Mouse (Mus musculus) midbrain, embryonic 12.5 days (tissue): ENCODE results near the gene Wfdc17. TPM values are rescaled to one million over a fixed set of nuclear protein-coding genes. Genes with fewer than 3 reads are reported as not detected.

Experiments used
- ATAC-seq: fragments of 200-750 bp; cut with Nextera tagmentation; 2 replicates; pipeline ENCODE4 v1.8.0; 2017; ENCODE audit warnings: low read depth, moderate TSS enrichment, moderate library complexity; ENCODE audit not compliant: low FRiP score
- H3K27ac ChIP-seq: fragments of 300-500 bp; sonication (generic); replicated peaks from 2 replicates; pipeline ENCODE4 v1.5.1; 2016; ENCODE audit warnings: mild to moderate bottlenecking
- H3K27me3 ChIP-seq: fragments of 300-500 bp; sonication (generic); 2 replicates; pipeline ENCODE4 v1.6.1; 2016; ENCODE audit warnings: mild to moderate bottlenecking
- H3K36me3 ChIP-seq: fragments of 300-500 bp; sonication (generic); 2 replicates; pipeline ENCODE4 v1.6.1; 2016
- H3K4me1 ChIP-seq: fragments of 300-500 bp; sonication (generic); 2 replicates; pipeline ENCODE4 v1.6.1; 2016
- H3K4me2 ChIP-seq: fragments of 300-500 bp; sonication (generic); replicated peaks from 2 replicates; pipeline ENCODE4 v1.6.1; 2016; ENCODE audit warnings: mild to moderate bottlenecking, moderate library complexity
- H3K4me3 ChIP-seq: fragments of 300-500 bp; sonication (generic); 2 replicates; pipeline ENCODE4 v1.5.1; 2016; ENCODE audit warnings: mild to moderate bottlenecking
- H3K9ac ChIP-seq: fragments of 300-500 bp; sonication (generic); replicated peaks from 2 replicates; pipeline ENCODE4 v1.6.1; 2016; ENCODE audit warnings: mild to moderate bottlenecking, moderate library complexity
- H3K9me3 ChIP-seq: fragments of 300-500 bp; sonication (generic); 2 replicates; pipeline ENCODE4 v1.6.1; 2016; ENCODE audit warnings: mild to moderate bottlenecking
- WGBS: fragments of 180-500 bp; shearing (Covaris S2); methylation state at CpG from one replicate; pipeline ENCODE4 v1.1.7; 2016; 5-methylcytosine and 5-hydroxymethylcytosine counted together
- polyA plus RNA-seq: library from polyadenylated mRNA; unstranded; fragments of >200 nt; fragmentation: Nextera tagmentation; extraction: Ambion mirVana; gene quantifications from 2 replicates; pipeline ENCODE4 v1.2.1, GENCODE M21; 2016

The Wfdc17 gene
- polyA plus RNA-seq, 1 experiment from 2014 or later, result 1.4 TPM

DNA sequence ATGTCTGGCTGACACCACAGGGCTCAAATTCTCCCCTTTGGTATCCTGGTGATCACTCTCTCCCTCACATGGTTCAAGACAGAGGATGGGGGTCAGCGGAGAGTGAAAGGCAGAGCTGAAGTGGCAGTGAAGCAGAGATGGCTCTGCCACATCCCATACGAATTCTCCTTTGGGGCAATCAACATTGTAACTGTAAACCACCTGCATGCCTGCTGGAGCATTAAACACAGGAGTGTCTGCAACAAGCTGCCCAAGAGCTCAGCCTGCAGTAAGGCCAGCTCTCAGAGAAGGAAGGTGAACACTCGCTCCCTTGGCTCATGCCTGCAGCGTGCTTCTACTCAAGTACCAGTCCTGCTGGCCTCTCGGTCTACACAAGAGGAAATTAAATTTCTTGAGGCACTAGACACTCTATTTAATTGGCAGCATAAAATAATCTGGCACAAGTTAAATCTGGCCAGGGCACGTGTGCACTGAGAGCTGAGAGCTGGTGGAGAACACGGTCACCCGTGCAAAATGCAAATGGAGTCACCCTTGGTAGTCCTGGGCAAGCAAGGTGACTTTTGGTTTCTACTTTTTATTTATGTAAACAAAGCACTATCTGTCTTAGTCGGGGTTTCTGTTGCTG is 39.1 kb downstream of the Wfdc17 start:
- Histone ChIP-seq H3K27ac (no peak overlapping the region), H3K9ac (no peak overlapping the region), H3K27me3 (peaks cover 40% of the 10 kb centered on the region), H3K4me1 (no peaks in the 10 kb centered on the region), H3K9me3 (no peaks in the 10 kb centered on the region), H3K4me3 (no peak overlapping the region), H3K36me3 (no peaks in the 10 kb centered on the region), H3K4me2 (no peak overlapping the region)
- no peak for ATAC-seq
- 75% methylated on average over 9 of the region's 9 CpGs for WGBS

DNA sequence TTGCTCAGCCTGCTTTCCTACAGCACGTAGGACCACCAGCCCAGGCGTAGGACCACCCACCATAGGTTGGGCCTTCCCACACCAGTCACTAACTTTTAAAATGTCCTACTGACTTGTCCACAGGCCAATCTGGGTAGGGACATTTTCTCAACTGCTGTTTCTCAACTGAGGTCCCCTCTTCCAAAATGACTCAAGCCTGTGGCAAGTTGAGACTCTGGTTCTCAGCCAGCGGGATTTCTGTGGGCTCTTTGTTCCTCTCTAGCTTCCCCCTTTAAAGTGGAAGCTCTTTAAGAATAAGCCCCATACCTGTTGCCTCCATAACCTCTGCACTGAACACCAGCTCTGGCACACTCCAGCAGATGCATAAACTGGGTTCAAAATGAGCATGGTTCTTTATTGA is 39.7 kb downstream of the Wfdc17 start:
- H3K9ac ChIP-seq, result no peak overlapping the region

DNA sequence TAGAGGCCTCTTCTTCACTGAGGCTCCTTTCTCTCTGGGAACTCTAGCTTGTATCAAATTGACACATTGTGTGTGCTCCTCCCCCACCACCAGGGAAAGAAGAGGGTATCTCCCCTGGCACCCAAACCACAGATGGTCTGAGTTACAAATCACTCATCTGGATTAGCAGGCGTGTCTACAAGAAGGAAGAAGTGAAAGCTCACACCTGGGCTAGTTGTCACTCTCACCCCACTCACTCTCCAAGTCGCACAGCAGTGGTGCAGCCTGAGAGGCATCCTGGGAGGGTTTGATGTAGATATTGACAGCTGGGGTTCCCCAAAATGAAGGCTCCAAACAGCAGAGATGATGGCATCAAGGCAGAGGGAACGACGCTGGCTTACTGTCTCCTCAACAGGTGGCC is 42.4 kb downstream of the Wfdc17 start:
- 77% methylated on average over 4 of the region's 4 CpGs for WGBS
- Histone ChIP-seq H3K36me3 (no peaks in the 10 kb centered on the region), H3K4me2 (no peak overlapping the region), H3K9ac (no peak overlapping the region), H3K4me1 (no peaks in the 10 kb centered on the region), H3K27me3 (peaks cover 47% of the 10 kb centered on the region), H3K27ac (no peak overlapping the region), H3K4me3 (no peak overlapping the region), H3K9me3 (no peaks in the 10 kb centered on the region)
- no peak for ATAC-seq

More for the DNA sequence above, 39.7 kb downstream of the Wfdc17 start:
- Histone ChIP-seq H3K27ac (no peak overlapping the region), H3K4me2 (no peak overlapping the region), H3K4me1 (no peaks in the 10 kb centered on the region), H3K36me3 (no peaks in the 10 kb centered on the region), H3K9me3 (no peaks in the 10 kb centered on the region), H3K27me3 (peaks cover 47% of the 10 kb centered on the region), H3K4me3 (no peak overlapping the region)
- ATAC-seq, result no peak
- 88% methylated on average over 3 of the region's 3 CpGs for WGBS

DNA sequence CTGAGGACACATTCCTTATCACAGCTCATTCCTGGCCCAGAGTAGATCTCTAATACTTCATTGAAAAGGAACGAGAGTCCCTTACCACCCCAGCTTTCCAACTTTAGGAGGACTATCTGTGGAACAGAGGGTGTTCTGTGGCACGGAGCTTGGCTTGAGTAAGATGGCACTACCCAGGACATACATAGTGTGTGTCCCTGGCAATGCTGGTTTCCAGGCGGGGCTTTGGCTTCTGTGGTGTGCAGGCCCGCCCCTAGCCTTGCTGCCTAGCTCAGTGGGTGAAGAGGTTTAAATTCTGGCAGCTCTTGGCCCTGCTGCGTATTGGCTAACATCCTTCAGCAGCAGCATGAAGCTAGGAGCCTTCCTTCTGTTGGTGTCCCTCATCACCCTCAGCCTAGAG is 42.9 kb downstream of the Wfdc17 start, which contains the start of gene Wfdc21:
Gene Wfdc21 (plus strand): TSS at position 260 of the 400 bp plus-strand sequence.
- no peaks in the 10 kb centered on the region for H3K9me3 ChIP-seq
- WGBS, result 78% methylated on average over 5 of the region's 5 CpGs
- no peak within 1 kb of the TSS for H3K4me3 ChIP-seq
- ATAC-seq, result no peak
- H3K4me1 ChIP-seq, result no peaks in the 10 kb centered on the region
- H3K27ac ChIP-seq, result no peak within 1 kb of the TSS
- H3K9ac ChIP-seq, result no peak within 1 kb of the TSS
- H3K36me3 ChIP-seq, result no peaks in the 10 kb centered on the region
- peaks cover 46% of the 10 kb centered on the region for H3K27me3 ChIP-seq
- no peak within 1 kb of the TSS for H3K4me2 ChIP-seq

DNA sequence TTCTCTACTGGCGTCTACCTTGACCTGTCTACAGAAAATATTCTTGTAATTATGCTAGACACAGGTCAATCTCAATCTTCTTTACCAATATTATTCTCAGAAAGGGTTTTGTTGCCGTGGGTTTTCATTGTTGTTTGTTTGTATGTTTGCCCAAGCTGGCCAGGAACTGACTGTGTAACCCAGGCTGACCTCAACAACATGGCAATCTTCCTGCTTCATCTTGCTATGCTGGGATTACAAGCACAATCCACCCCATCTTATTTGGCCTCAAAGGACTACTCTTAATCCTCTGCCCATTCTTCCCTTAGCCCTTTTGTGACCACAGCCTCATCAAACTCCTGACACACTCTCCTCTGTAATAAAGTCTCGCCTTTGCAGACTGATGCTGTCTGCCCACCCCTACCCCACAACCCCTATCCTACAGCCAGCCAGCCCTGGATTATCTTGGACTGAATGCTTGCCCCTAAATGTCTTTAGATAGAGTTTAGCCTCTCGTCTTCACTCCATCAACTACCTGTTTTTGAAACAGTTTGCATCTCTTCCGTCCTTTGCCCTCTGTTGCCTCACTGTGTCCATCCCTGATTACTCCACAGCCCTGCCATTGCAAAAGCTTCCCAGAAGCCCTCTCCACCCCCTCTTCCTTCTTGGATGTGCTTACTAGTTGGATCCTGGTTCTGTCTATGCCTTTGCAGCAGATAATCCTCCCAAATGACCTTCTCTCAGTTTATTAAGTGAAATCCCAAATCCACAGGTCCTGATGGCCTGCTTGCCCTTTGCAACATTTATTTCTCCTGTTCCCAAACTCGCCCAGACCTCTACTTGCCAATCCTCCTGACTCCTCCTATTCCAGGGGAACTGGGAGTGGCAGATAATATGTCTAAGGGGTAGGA is 43.8 kb downstream of the Wfdc17 start:
- ATAC-seq, result no peak
- H3K27me3 ChIP-seq, result peaks cover 54% of the 10 kb centered on the region
- H3K4me1 ChIP-seq, result no peaks in the 10 kb centered on the region
- no peak overlapping the region for H3K27ac ChIP-seq
- no peaks in the 10 kb centered on the region for H3K36me3 ChIP-seq
- no peak overlapping the region for H3K9ac ChIP-seq
- no peaks in the 10 kb centered on the region for H3K9me3 ChIP-seq
- no peak overlapping the region for H3K4me2 ChIP-seq
- 67% methylated on average over 6 of the region's 6 CpGs for WGBS
- no peak overlapping the region for H3K4me3 ChIP-seq

DNA sequence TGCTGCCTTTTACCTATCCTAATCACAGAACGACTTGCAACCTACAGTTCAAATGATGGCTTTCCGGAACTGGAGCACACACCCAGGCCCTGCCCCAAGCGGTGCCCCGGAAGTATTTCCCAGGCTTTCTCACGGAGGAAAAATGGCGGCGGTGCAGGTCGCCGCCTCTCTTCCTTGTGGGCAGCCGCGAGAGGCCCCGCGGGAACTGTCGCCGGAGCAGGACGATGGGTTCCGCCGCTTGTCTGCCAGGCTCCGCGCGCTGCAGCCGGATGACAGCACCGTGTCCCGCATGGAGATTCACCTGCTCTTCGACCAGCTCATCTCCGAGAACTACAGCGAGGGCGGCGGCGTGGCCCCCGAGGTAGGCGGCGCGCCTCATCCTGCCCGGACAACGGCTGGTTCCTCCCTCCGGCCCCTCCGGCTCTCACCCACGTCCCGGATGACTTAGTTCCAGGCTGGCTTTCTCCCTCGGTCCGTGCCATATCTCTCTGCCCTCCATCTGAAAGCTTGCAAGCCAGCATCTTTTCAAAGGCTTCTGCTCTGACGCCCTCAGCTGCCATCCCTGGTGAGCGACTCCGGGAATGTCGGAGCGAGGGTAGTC is 49.9 kb downstream of the Wfdc17 start, which contains the start of gene Heatr6:
Gene Heatr6 (plus strand): TSS at position 116 of the 601 bp plus-strand sequence.
- Histone ChIP-seq H3K9ac (peak within 1 kb of the TSS; percentile 86), H3K27me3 (peaks cover 15% of the 10 kb centered on the region), H3K4me3 (peak within 1 kb of the TSS; percentile 69), H3K9me3 (no peaks in the 10 kb centered on the region), H3K27ac (peak within 1 kb of the TSS; percentile 86), H3K4me1 (peaks cover 14% of the 10 kb centered on the region), H3K4me2 (peak within 1 kb of the TSS; percentile 72), H3K36me3 (peaks cover 29% of the 10 kb centered on the region)
- WGBS, result under 1% methylated on average over 47 of the region's 47 CpGs
- ATAC-seq, result peak; percentile 95

DNA sequence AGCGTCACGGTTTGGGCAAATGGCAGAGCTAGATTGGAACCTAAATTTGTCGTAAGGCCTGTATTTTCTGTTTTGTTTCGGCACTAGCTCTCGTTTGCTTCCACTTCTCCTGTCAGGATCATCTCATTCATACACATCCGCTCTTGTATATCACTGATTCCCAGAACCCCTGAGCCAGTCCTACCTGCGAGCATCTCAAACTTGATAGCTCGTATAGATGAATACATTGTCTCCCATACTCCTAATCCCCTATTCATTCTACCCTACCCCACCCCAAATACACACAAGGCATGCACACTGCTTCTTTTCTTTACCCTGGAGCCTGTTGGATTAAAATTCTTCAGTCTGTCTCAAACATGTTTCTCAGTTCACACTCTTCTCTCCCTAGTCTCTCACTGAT is 50.4 kb downstream of the Wfdc17 start:
- 0 out of 2 replicates have a peak, but pooled peaks have one; percentile 38 for ATAC-seq

More for the DNA sequence above, 50.4 kb downstream of the Wfdc17 start:
- no peaks in the 10 kb centered on the region for H3K9me3 ChIP-seq
- H3K36me3 ChIP-seq, result peaks cover 34% of the 10 kb centered on the region
- H3K9ac ChIP-seq, result peak overlapping the region; percentile 86
- under 1% methylated on average over 8 of the region's 8 CpGs for WGBS
- peaks cover 12% of the 10 kb centered on the region; the same call in 1 of the 2 replicates for H3K27me3 ChIP-seq
- peak overlapping the region; percentile 69 for H3K4me3 ChIP-seq
- H3K27ac ChIP-seq, result peak overlapping the region; percentile 86
- peak overlapping the region; percentile 72 for H3K4me2 ChIP-seq
- peaks cover 14% of the 10 kb centered on the region for H3K4me1 ChIP-seq

Other genes with a start within 250 kb of the Wfdc17 start
- gene Mmp28, start 240.9 kb upstream of the Wfdc17 start, polyA plus RNA-seq, result 2.1 and 3.3 TPM in 2 replicates
- 13.3 and 17.0 TPM in 2 replicates for gene Taf15, start 230.9 kb upstream of the Wfdc17 start, polyA plus RNA-seq
- 0.12 TPM in 1 of 2 replicates, not detected in the other for gene Heatr9, start 181.8 kb upstream of the Wfdc17 start, polyA plus RNA-seq
- not detected in 2 replicates for gene Ccl5, start 173.5 kb upstream of the Wfdc17 start, polyA plus RNA-seq
- gene Ccl9, start 125.4 kb upstream of the Wfdc17 start, polyA plus RNA-seq, result 1.4 and 1.5 TPM in 2 replicates
- 1.2 and 1.4 TPM in 2 replicates for gene Ccl6, start 110.9 kb upstream of the Wfdc17 start, polyA plus RNA-seq
- gene Rpl9-ps1, start 58.4 kb upstream of the Wfdc17 start, polyA plus RNA-seq, result not detected in 2 replicates
- 0.94 and 1.2 TPM in 2 replicates for gene Ccl3, start 54.6 kb upstream of the Wfdc17 start, polyA plus RNA-seq
- gene Ccl4, start 41.4 kb upstream of the Wfdc17 start, polyA plus RNA-seq, result 0.38 and 0.50 TPM in 2 replicates
- not detected in 2 replicates for gene Wfdc18, start 5.0 kb downstream of the Wfdc17 start, polyA plus RNA-seq
- gene Wfdc21, start 42.9 kb downstream of the Wfdc17 start, polyA plus RNA-seq, result not detected in 2 replicates
- 37.4 and 38.3 TPM in 2 replicates for gene Heatr6, start 49.7 kb downstream of the Wfdc17 start, polyA plus RNA-seq
- not detected in 2 replicates for gene Hnf1b, start 146.1 kb downstream of the Wfdc17 start, polyA plus RNA-seq
- 39.9 and 42.1 TPM in 2 replicates for gene Ddx52, start 238.1 kb downstream of the Wfdc17 start, polyA plus RNA-seq